Comparison of ENCODE assay signal across 24 mouse cellular contexts in genomic region chr3:58570821-58571220, GRCm38 (mm10). TPM values are rescaled to one million over a fixed set of nuclear protein-coding genes. Genes with fewer than 3 reads are reported as not detected.
DNase-seq lines count a peak whose midpoint lies in the region; ATAC-seq and TF ChIP-seq lines count a peak whose summit lies in the region.
"Had no signal": no experiment of that assay in that cellular context is flagged by ENCODE, and none has a peak within 500 bp of the region (broad histone marks: within the 10 kb centered on the region; RNA-seq: fewer than 3 reads in every experiment).

No protein-coding gene starts in this region.

- no peak for TF ChIP-seq POLR2A in ES-Bruce4 (IDR thresholded peaks at IDR 0.05; ENCODE audit: insufficient read depth, low read length)

- no peak for TF ChIP-seq CTCF in ES-Bruce4 (IDR thresholded peaks at IDR 0.05; ENCODE audit: low read depth, low read length)

- DNase-seq in ES-E14 (ENCODE audit: low read depth, low spot score) (no peak), ZHBTc4 (ENCODE audit: low read depth, low spot score) (peak; percentile 41)
- DNase-seq in cerebellum, postnatal 36 days, result no peak
- DNase-seq: adrenal gland, adult 8-10 months; adrenal gland, postnatal 14 days; adrenal gland, postnatal 36 days; B cell, adult 2 months; cerebellum, adult 11-12 months; cerebellum, adult 2 months; cerebellum, adult 9-10 months; cerebellum, postnatal 10 days; cerebellum, postnatal 25 days; embryo, embryonic 11 days had no signal

- no peaks in the 10 kb centered on the region for H3K4me1 ChIP-seq in ES-Bruce4 (ENCODE audit: control insufficient read depth, insufficient read depth, low read length)
- no peaks in the 10 kb centered on the region for H3K4me1 ChIP-seq in ES-E14 (ENCODE audit: control insufficient read depth in 2 of 2, insufficient read depth in 2 of 2, low read length in 2 of 2, poor library complexity in 1 of 2)
- H3K4me1 ChIP-seq: embryonic facial prominence, embryonic 13.5 days; embryonic facial prominence, embryonic 15.5 days; forebrain, embryonic 10.5 days; forebrain, embryonic 12.5 days had no signal

- H3K4me3 ChIP-seq in ES-Bruce4 (ENCODE audit: low read depth, low read length) (no peak overlapping the region), ES-E14 (ENCODE audit: insufficient read depth in 1 of 2, low read depth in 1 of 2, low read length in 2 of 2, poor library complexity in 1 of 2, severe bottlenecking in 1 of 2) (no peak overlapping the region)
- H3K4me3 ChIP-seq: embryonic facial prominence, embryonic 13.5 days; embryonic facial prominence, embryonic 15.5 days; erythroblast, embryonic 14.5 days; forebrain, embryonic 10.5 days; forebrain, embryonic 12.5 days had no signal

- TF ChIP-seq EP300 in ES-Bruce4 (IDR thresholded peaks at IDR 0.05; ENCODE audit: insufficient read depth, low read depth, low read length), result no peak

- H3K9ac ChIP-seq in ES-Bruce4 (ENCODE audit: low read depth, poor library complexity, severe bottlenecking) (no peak overlapping the region), ES-E14 (ENCODE audit: insufficient read depth, low read depth, low read length, poor library complexity, severe bottlenecking) (no peak overlapping the region)
- H3K9ac ChIP-seq: embryonic facial prominence, embryonic 13.5 days; embryonic facial prominence, embryonic 15.5 days; forebrain, embryonic 12.5 days had no signal

- H3K36me3 ChIP-seq in ES-Bruce4 (ENCODE audit: control insufficient read depth, insufficient read depth, low read length, poor library complexity, severe bottlenecking) (no peaks in the 10 kb centered on the region), ES-E14 (ENCODE audit: control insufficient read depth, insufficient read depth, low read length, poor library complexity, severe bottlenecking) (no peaks in the 10 kb centered on the region)
- H3K36me3 ChIP-seq: embryonic facial prominence, embryonic 13.5 days; embryonic facial prominence, embryonic 15.5 days; forebrain, embryonic 10.5 days; forebrain, embryonic 12.5 days had no signal

- peaks cover 28% of the 10 kb centered on the region for H3K9me3 ChIP-seq in ES-Bruce4 (replicated peaks; ENCODE audit: control insufficient read depth, insufficient read depth, low read length, poor library complexity, severe bottlenecking)
- H3K9me3 ChIP-seq in ES-E14 (ENCODE audit: control insufficient read depth, insufficient read depth, low read depth, low read length), result peaks cover 11% of the 10 kb centered on the region
- H3K9me3 ChIP-seq: embryonic facial prominence, embryonic 13.5 days; embryonic facial prominence, embryonic 15.5 days; forebrain, embryonic 10.5 days; forebrain, embryonic 12.5 days had no signal

- no peak for ATAC-seq in frontal cortex, adult (ENCODE audit: low TSS enrichment)
- ATAC-seq: CD4-positive, CD25-positive, alpha-beta regulatory T cell, adult 4 months; forebrain, embryonic 14.5 days; forebrain, embryonic 16.5 days had no signal

- no peaks in the 10 kb centered on the region for H3K27me3 ChIP-seq in ES-Bruce4 (ENCODE audit: control insufficient read depth, insufficient read depth, low read length, poor library complexity, severe bottlenecking)
- H3K27me3 ChIP-seq: CH12.LX; embryonic facial prominence, embryonic 13.5 days; embryonic facial prominence, embryonic 15.5 days; forebrain, embryonic 12.5 days had no signal

- H3K27ac ChIP-seq in ES-Bruce4 (ENCODE audit: insufficient read depth, low read length) (peak overlapping the region; percentile 89), ES-E14 (ENCODE audit: insufficient read depth, low read depth, low read length, poor library complexity, severe bottlenecking) (peak overlapping the region; percentile 44; the same call in 1 of the 2 replicates)
- H3K27ac ChIP-seq: embryonic facial prominence, embryonic 13.5 days; embryonic facial prominence, embryonic 15.5 days; forebrain, embryonic 10.5 days; forebrain, embryonic 12.5 days had no signal

- in situ Hi-C loops in ES-E14 (cut with MboI; ENCODE audit: low sequenced_read_pairs in 2 of 2, unreplicated experiment in 2 of 2), result no loop called here

TF ChIP-seq in ES-E14, 5 proteins besides CTCF, POLR2A, EP300 and RAD21:
- TF ChIP-seq ZC3H11A (IDR thresholded peaks at IDR 0.05; ENCODE audit: borderline replicate concordance, low read depth, low read length) (no peak), MAFK (IDR thresholded peaks at IDR 0.05; ENCODE audit: insufficient read depth, low read depth, low read length) (no peak), CHD2 (IDR thresholded peaks at IDR 0.05; ENCODE audit: low read depth, low read length) (no peak), HCFC1 (IDR thresholded peaks at IDR 0.05; ENCODE audit: borderline replicate concordance, insufficient read depth, low read length) (no peak), ZNF384 (IDR thresholded peaks at IDR 0.05; ENCODE audit: low read depth, low read length) (no peak)

RNA-seq across cellular contexts. Expression of gene Selenot, which starts 5.6 kb away (rescaled TPM):
- 121 and 134 TPM in 2 replicates for polyA plus RNA-seq in ES-Bruce4 (2011; ENCODE audit: insufficient read depth, insufficient read length, low read depth, missing spikeins)
- total RNA-seq in ES-E14 (2012; rRNA removed), result 156 and 184 TPM in 2 replicates

RNA-seq across cellular contexts. Expression of gene Serp1, which starts 45.1 kb away (rescaled TPM):
- 47.4 and 48.0 TPM in 2 replicates for polyA plus RNA-seq in ES-Bruce4 (2011; ENCODE audit: insufficient read depth, insufficient read length, low read depth, missing spikeins)
- total RNA-seq in ES-E14 (2012; rRNA removed), result 22.4 and 41.8 TPM in 2 replicates

RNA-seq across cellular contexts. Expression of gene Eif2a, which starts 45.2 kb away (rescaled TPM):
- polyA plus RNA-seq in ES-Bruce4 (2011; ENCODE audit: insufficient read depth, insufficient read length, low read depth, missing spikeins), result 184 and 196 TPM in 2 replicates
- total RNA-seq in ES-E14 (2012; rRNA removed), result 63.5 and 88.9 TPM in 2 replicates
